Mouse (Mus musculus) megakaryocyte, embryonic 14.5 days (primary cell): ENCODE measurements around the gene Ppm1h.
"Not testable (repeated sequence)": the region's sequence is repeated elsewhere in the genome, so short reads cannot be mapped to it uniquely, and the experiment has no call there.

Experiments
- FLI1 ChIP-seq: IDR thresholded peaks from 2 replicates; pipeline ENCODE4 v1.6.1; 2012; ENCODE audit warnings: low read length, inconsistent platforms, mixed read lengths
- GATA1 ChIP-seq: IDR thresholded peaks from 3 replicates; pipeline ENCODE4 v1.6.1; 2012; ENCODE audit warnings: mixed read lengths, low read length, inconsistent platforms, borderline replicate concordance

- not testable (repeated sequence) for TF ChIP-seq GATA1, FLI1
These were observed 287.1 kb downstream of the Ppm1h start for GRCm38 (mm10) chr10:122965650-122966049.
